Mouse (Mus musculus): Measurements from ENCODE around the gene Tjp1. TPM values are rescaled to one million over a fixed set of nuclear protein-coding genes. Genes with fewer than 3 reads are reported as not detected.

The Tjp1 gene
- polyA plus RNA-seq, 1 experiment from 2014 or later = 17.4 TPM

DNA sequence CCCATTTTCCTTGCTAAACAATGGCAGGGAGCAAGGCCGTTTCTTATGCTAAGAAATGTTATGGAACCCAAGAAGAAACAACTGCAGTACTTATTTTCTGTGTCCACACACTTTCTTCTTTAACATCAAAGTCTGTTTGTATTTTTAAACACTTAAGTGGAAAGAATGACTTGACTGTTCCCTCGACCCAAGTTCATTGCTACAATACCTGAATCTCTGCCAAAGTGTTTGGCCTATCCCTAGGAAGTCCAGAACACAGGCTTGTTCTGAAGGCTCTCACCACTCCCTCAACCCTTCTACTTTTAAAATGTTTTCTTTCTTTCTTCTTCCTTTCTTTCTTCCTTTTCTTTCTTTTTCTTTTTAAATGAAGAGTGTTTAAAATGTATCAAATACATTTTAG lies 71.5 kb downstream of the Tjp1 start:
- Histone ChIP-seq H3K36me3 (ENCODE audit: control insufficient read depth, insufficient read depth, low read length) (no peaks in the 10 kb centered on the region), H3K27ac (ENCODE audit: low read length) (no peak overlapping the region), H3K4me2 (ENCODE audit: low read depth, low read length) (no peak overlapping the region), H3K4me1 (ENCODE audit: control insufficient read depth, insufficient read depth, low read length) (peaks cover 3% of the 10 kb centered on the region; the same call in 1 of the 2 replicates), H3K9ac (ENCODE audit: low read depth, low read length) (no peak overlapping the region), H3K4me3 (ENCODE audit: low read length) (no peak overlapping the region), H3K27me3 (replicated peaks; ENCODE audit: control insufficient read depth, insufficient read depth, low read length) (no peaks in the 10 kb centered on the region), H3K9me3 (ENCODE audit: control insufficient read depth, low read length) (no peaks in the 10 kb centered on the region)
- WGBS = 39% methylated on average over 2 of the region's 2 CpGs
- no peak for ATAC-seq

DNA sequence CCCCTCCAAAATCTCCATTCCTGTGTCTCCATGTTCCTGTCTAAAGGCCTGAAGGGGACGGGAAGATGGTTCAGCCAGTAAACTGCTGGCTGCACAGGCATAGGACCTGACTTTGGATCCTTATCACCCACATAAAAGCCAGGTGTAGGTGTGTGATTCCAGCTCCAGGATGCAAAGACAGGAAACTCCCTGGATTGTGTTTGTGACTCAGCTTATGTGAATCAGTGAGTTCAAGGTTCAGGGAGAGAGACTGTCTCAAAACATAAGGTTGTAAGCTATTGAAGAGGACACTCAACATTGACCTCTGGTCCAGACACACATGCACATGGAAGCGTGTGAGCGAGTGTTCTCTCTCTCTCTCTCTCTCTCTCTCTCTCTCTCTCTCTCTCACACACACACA lies 72.4 kb downstream of the Tjp1 start:
- Histone ChIP-seq H3K9ac (ENCODE audit: low read depth, low read length) (no peak overlapping the region), H3K4me1 (ENCODE audit: control insufficient read depth, insufficient read depth, low read length) (peaks cover 3% of the 10 kb centered on the region; the same call in 1 of the 2 replicates), H3K27ac (ENCODE audit: low read length) (peak overlapping the region; percentile 51; the same call in 1 of the 2 replicates), H3K27me3 (replicated peaks; ENCODE audit: control insufficient read depth, insufficient read depth, low read length) (no peaks in the 10 kb centered on the region), H3K9me3 (ENCODE audit: control insufficient read depth, low read length) (no peaks in the 10 kb centered on the region), H3K4me2 (ENCODE audit: low read depth, low read length) (no peak overlapping the region), H3K4me3 (ENCODE audit: low read length) (no peak overlapping the region), H3K36me3 (ENCODE audit: control insufficient read depth, insufficient read depth, low read length) (no peaks in the 10 kb centered on the region)
- peak; percentile 89 for ATAC-seq
- 71% methylated on average over 3 of the region's 3 CpGs for WGBS

DNA sequence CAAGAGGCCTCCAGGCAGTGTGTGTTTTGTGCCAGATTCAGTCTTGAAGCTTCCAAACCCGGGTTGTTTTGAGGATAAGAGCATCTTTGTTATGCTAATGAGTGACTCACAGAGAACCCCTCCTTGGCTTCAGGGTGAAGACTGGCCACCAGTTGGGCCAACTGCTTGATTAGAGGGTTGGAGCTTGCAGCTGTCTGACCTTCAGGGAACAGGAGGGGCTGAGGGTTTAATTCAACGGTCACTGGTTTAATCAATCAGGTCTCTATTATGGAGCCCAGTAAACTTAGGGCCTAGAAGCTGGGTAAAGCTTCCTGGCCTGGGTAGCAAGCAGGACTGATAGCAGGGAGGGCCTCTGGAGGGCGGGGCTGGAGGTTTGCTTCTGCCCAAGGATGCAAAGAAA lies 73.3 kb downstream of the Tjp1 start:
- ATAC-seq = 0 out of 2 replicates have a peak, but pooled peaks have one; percentile 8
- Histone ChIP-seq H3K4me2 (ENCODE audit: low read depth, low read length) (no peak overlapping the region), H3K27ac (ENCODE audit: low read length) (no peak overlapping the region), H3K4me1 (ENCODE audit: control insufficient read depth, insufficient read depth, low read length) (peaks cover 3% of the 10 kb centered on the region; the same call in 1 of the 2 replicates), H3K4me3 (ENCODE audit: low read length) (no peak overlapping the region), H3K36me3 (ENCODE audit: control insufficient read depth, insufficient read depth, low read length) (no peaks in the 10 kb centered on the region), H3K9ac (ENCODE audit: low read depth, low read length) (no peak overlapping the region), H3K27me3 (replicated peaks; ENCODE audit: control insufficient read depth, insufficient read depth, low read length) (no peaks in the 10 kb centered on the region), H3K9me3 (ENCODE audit: control insufficient read depth, low read length) (no peaks in the 10 kb centered on the region)
- WGBS = 39% methylated on average over 3 of the region's 3 CpGs

DNA sequence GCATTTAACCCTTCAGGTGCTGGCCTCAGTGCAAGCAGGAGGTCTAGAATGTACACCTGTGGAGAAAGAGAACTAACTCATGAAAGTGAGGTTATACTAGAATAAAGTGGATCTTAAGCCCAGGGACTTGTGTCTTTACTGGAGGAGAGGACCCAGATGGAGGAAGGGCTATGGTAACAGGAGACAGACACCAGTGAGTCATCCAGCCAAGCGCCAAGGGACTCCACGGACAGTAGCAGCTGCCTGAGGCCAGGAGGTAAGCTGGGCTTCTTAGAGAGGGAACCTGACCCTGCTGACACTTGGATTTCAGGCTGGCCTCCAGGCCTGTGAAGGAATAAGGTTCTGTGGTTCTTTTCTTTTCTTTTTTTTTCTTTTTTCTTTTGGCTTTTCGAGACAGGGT lies 75.3 kb downstream of the Tjp1 start:
- Histone ChIP-seq H3K36me3 (ENCODE audit: control insufficient read depth, insufficient read depth, low read length) (no peaks in the 10 kb centered on the region), H3K4me1 (ENCODE audit: control insufficient read depth, insufficient read depth, low read length) (peaks cover 3% of the 10 kb centered on the region; the same call in 1 of the 2 replicates), H3K27ac (ENCODE audit: low read length) (no peak overlapping the region), H3K9me3 (ENCODE audit: control insufficient read depth, low read length) (no peaks in the 10 kb centered on the region), H3K9ac (ENCODE audit: low read depth, low read length) (no peak overlapping the region), H3K4me2 (ENCODE audit: low read depth, low read length) (no peak overlapping the region), H3K4me3 (ENCODE audit: low read length) (no peak overlapping the region), H3K27me3 (replicated peaks; ENCODE audit: control insufficient read depth, insufficient read depth, low read length) (no peaks in the 10 kb centered on the region)
- ATAC-seq = no peak
- 79% methylated on average over 3 of the region's 3 CpGs for WGBS

DNA sequence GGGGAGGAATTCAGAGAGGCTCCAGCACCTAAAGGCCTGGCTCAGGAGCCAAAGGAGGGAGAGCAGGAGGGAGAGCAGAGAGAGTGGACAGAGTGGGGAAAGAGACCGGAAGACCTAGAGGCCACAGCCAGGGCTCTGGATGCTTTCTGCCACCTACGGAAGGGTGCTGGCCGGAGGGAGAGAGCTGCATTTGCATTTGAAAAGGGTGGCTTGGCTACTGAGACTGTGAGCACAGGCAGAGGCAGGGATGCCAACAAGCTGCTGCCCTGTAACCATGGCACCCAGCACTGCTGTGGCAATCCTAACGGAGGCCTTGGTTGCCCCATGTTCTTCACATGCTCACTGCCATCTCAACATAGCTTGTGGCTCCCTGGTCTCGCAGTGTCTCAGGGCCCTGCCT lies 77.4 kb downstream of the Tjp1 start:
- Histone ChIP-seq H3K27ac (ENCODE audit: low read length) (no peak overlapping the region), H3K27me3 (replicated peaks; ENCODE audit: control insufficient read depth, insufficient read depth, low read length) (no peaks in the 10 kb centered on the region), H3K9me3 (ENCODE audit: control insufficient read depth, low read length) (no peaks in the 10 kb centered on the region), H3K36me3 (ENCODE audit: control insufficient read depth, insufficient read depth, low read length) (no peaks in the 10 kb centered on the region), H3K4me2 (ENCODE audit: low read depth, low read length) (no peak overlapping the region), H3K9ac (ENCODE audit: low read depth, low read length) (no peak overlapping the region), H3K4me1 (ENCODE audit: control insufficient read depth, insufficient read depth, low read length) (peaks cover 3% of the 10 kb centered on the region; the same call in 1 of the 2 replicates), H3K4me3 (ENCODE audit: low read length) (no peak overlapping the region)
- ATAC-seq = no peak
- WGBS = 68% methylated on average over 5 of the region's 5 CpGs

DNA sequence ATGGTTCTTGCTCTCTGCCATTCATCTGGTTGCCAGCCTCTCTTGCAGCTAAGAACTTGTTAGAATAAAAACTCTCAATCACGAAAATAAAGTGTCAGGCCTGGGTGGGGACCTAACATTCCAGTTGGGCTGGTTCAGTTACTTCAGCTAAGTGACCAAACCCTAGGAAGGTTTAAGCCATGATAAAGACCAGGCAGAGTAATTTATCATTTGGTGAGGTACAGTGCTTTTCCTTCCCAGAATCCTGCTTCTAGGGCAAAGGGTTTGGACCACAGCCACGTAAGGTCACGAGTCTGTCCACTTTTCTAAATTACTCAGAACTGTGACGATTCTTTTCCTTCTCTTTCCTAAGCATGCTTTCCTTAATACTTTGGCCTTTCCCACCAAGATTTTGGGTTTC lies 86.1 kb downstream of the Tjp1 start:
- ATAC-seq = no peak
- Histone ChIP-seq H3K4me3 (ENCODE audit: low read length) (no peak overlapping the region), H3K27me3 (replicated peaks; ENCODE audit: control insufficient read depth, insufficient read depth, low read length) (no peaks in the 10 kb centered on the region), H3K9me3 (ENCODE audit: control insufficient read depth, low read length) (no peaks in the 10 kb centered on the region), H3K4me1 (ENCODE audit: control insufficient read depth, insufficient read depth, low read length) (peaks cover 4% of the 10 kb centered on the region; the same call in 1 of the 2 replicates), H3K36me3 (ENCODE audit: control insufficient read depth, insufficient read depth, low read length) (no peaks in the 10 kb centered on the region), H3K4me2 (ENCODE audit: low read depth, low read length) (no peak overlapping the region), H3K9ac (ENCODE audit: low read depth, low read length) (no peak overlapping the region), H3K27ac (ENCODE audit: low read length) (no peak overlapping the region)
- 84% methylated on average over 4 of the region's 4 CpGs for WGBS

DNA sequence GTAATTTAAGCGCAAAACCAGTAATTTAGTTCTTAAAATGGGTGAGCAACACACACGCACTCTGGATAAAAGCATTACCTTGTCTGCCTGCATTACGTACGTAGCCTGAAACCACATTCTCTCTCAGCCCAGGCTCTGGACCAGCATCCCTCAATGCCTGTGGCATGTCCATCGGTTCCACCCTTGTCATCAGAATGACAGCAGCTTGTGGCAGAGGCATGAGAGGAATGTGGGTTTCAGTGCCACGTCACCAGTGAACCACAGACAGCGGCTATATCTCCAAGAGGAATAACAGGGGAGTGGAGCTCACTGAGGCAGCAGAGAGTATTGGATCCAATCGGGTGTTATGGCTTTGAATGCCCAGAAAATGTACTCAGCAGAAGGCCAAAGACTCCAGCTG lies 88.1 kb downstream of the Tjp1 start:
- no peaks in the 10 kb centered on the region for H3K36me3 ChIP-seq (ENCODE audit: control insufficient read depth, insufficient read depth, low read length)
- no peak overlapping the region for H3K4me3 ChIP-seq (ENCODE audit: low read length)
- H3K4me1 ChIP-seq (ENCODE audit: control insufficient read depth, insufficient read depth, low read length) = peaks cover 4% of the 10 kb centered on the region; the same call in 1 of the 2 replicates
- H3K9me3 ChIP-seq (ENCODE audit: control insufficient read depth, low read length) = no peaks in the 10 kb centered on the region
- H3K27me3 ChIP-seq (replicated peaks; ENCODE audit: control insufficient read depth, insufficient read depth, low read length) = no peaks in the 10 kb centered on the region
- WGBS = 77% methylated on average over 8 of the region's 8 CpGs
- ATAC-seq = peak; percentile 16; the same call in 1 of the 2 replicates
- no peak overlapping the region for H3K4me2 ChIP-seq (ENCODE audit: low read depth, low read length)
- no peak overlapping the region for H3K27ac ChIP-seq (ENCODE audit: low read length)
- no peak overlapping the region for H3K9ac ChIP-seq (ENCODE audit: low read depth, low read length)

DNA sequence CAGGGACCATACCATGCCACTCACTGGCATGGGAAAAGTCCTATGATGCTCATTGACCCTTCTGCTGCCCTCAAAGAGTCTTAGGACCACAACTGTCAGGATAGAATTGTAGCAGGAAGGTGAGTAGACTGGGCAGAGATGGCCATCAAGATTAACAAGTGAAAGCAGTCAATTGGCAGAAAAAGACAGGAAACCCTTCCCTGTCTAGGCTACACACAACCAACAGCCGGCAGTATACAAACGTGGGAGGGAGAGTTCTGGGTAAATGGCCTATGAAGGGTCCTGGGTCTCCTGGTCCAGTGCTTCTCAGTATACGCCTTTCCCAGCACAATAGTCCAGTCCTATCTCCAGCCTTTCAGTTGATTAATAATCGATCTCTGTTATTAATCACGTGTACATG lies 89.4 kb downstream of the Tjp1 start:
- H3K27ac ChIP-seq (ENCODE audit: low read length) = no peak overlapping the region
- no peak overlapping the region for H3K9ac ChIP-seq (ENCODE audit: low read depth, low read length)
- no peak overlapping the region for H3K4me2 ChIP-seq (ENCODE audit: low read depth, low read length)
- H3K36me3 ChIP-seq (ENCODE audit: control insufficient read depth, insufficient read depth, low read length) = no peaks in the 10 kb centered on the region
- WGBS = 80% methylated on average over 5 of the region's 5 CpGs
- H3K4me1 ChIP-seq (ENCODE audit: control insufficient read depth, insufficient read depth, low read length) = peaks cover 4% of the 10 kb centered on the region; the same call in 1 of the 2 replicates
- no peaks in the 10 kb centered on the region for H3K27me3 ChIP-seq (replicated peaks; ENCODE audit: control insufficient read depth, insufficient read depth, low read length)
- no peak for ATAC-seq
- no peaks in the 10 kb centered on the region for H3K9me3 ChIP-seq (ENCODE audit: control insufficient read depth, low read length)
- no peak overlapping the region for H3K4me3 ChIP-seq (ENCODE audit: low read length)

DNA sequence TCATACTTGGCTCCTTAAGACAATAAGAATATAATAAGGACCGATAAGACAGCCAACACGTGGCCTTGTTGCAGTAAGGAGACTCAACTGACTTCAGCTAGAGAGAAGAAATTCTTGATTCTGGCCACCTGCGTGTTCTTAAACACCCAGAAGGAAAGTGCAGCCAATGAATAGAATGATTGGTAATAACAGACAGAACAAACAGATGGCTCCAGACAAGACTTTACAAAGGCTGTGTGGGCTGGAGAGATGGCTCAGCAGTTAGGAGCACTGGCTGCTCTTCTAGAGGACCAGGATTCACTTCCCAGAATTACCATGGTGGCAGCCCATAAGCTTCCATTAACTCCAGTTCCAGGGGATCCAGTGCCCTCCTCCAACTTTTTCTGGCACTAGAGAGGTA lies 90.7 kb downstream of the Tjp1 start:
- no peaks in the 10 kb centered on the region for H3K9me3 ChIP-seq (ENCODE audit: control insufficient read depth, low read length)
- H3K4me2 ChIP-seq (ENCODE audit: low read depth, low read length) = no peak overlapping the region
- H3K27me3 ChIP-seq (replicated peaks; ENCODE audit: control insufficient read depth, insufficient read depth, low read length) = no peaks in the 10 kb centered on the region
- H3K36me3 ChIP-seq (ENCODE audit: control insufficient read depth, insufficient read depth, low read length) = no peaks in the 10 kb centered on the region
- no peak overlapping the region for H3K4me3 ChIP-seq (ENCODE audit: low read length)
- WGBS = 70% methylated on average over 3 of the region's 3 CpGs
- peaks cover 4% of the 10 kb centered on the region; the same call in 1 of the 2 replicates for H3K4me1 ChIP-seq (ENCODE audit: control insufficient read depth, insufficient read depth, low read length)
- H3K9ac ChIP-seq (ENCODE audit: low read depth, low read length) = no peak overlapping the region
- no peak for ATAC-seq
- H3K27ac ChIP-seq (ENCODE audit: low read length) = no peak overlapping the region
